Comparison of ENCODE assay signal across 11 mouse cellular contexts in the genomic region with DNA sequence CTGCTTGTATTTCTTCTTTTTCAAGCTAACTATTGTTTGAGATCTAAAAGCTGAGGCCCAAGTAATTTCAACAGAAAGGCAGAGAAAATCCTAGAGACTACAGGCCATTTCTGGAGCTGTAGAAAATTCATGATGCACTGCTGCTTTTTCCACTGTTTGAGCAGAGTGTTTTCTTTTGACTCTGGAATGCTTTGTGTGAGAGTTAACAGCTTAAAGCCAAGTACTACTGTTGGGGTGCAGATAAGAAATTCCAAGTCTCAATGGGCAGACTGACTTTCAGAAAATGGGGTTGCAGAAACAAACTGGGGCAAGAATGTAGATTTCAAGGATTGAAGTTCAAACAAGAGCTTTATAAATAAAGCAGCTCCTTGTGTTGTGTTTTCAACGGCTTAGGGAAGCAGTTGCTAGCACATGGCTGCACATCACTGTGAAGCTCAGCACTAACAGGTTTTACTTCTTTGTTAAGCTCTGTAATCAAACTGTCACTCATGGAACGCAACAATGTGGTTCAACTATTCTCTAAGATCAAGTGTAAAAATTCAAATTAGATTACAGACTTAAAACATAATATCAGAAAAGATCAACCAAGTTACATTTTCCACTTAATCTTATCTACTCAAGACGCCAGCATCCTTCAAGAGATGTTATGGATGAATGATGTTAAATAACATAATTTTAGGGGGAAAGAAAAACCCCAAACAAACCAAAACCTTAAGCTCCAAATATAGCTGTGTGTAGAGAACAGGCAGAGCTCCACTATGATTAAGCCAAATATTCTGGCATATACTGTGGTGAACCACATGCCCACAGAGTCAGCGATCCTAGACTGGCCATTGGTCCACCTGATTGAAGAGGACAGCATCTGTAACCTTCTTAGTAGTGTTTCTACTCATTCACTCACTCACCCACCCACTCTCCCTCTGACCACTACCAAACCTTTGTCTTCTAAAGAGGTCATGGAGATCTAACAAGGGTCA.
"Had no signal": no experiment of that assay in that cellular context is flagged by ENCODE, and none has a peak within 500 bp of the region (broad histone marks: within the 10 kb centered on the region; RNA-seq: fewer than 3 reads in every experiment).

No protein-coding gene starts in this region.

- H3K27ac ChIP-seq: kidney, embryonic 15.5 days; limb, embryonic 15.5 days; liver, embryonic 13.5 days; midbrain, embryonic 13.5 days; stomach, embryonic 15.5 days had no signal

- H3K4me1 ChIP-seq: kidney, embryonic 15.5 days; limb, embryonic 15.5 days; liver, embryonic 13.5 days; midbrain, embryonic 13.5 days; stomach, embryonic 15.5 days had no signal

- H3K4me3 ChIP-seq: kidney, embryonic 15.5 days; limb, embryonic 15.5 days; liver, embryonic 13.5 days; midbrain, embryonic 13.5 days; stomach, embryonic 15.5 days had no signal

- H3K4me2 ChIP-seq: kidney, embryonic 15.5 days; limb, embryonic 15.5 days; liver, embryonic 13.5 days; midbrain, embryonic 13.5 days; stomach, embryonic 15.5 days had no signal

- H3K9ac ChIP-seq: kidney, embryonic 15.5 days; limb, embryonic 15.5 days; liver, embryonic 13.5 days; liver, postnatal 0 days; midbrain, embryonic 13.5 days; stomach, embryonic 15.5 days had no signal

- H3K27me3 ChIP-seq: kidney, embryonic 15.5 days; limb, embryonic 15.5 days; liver, embryonic 13.5 days; midbrain, embryonic 13.5 days; stomach, embryonic 15.5 days had no signal

- ATAC-seq: liver, postnatal 0 days; midbrain, embryonic 13.5 days had no signal

- DNase-seq: kidney, adult 2 months; kidney, postnatal 14 days; left cerebral cortex, postnatal 4 days; liver, embryonic 13.5 days; liver, postnatal 0 days; right cerebral cortex, postnatal 14 days; thymus, postnatal 36 days had no signal

- H3K9me3 ChIP-seq: limb, embryonic 15.5 days; stomach, embryonic 15.5 days had no signal

- H3K36me3 ChIP-seq: kidney, embryonic 15.5 days; limb, embryonic 15.5 days; liver, embryonic 13.5 days; midbrain, embryonic 13.5 days; stomach, embryonic 15.5 days had no signal
